Comparison of ENCODE assay signal across 25 mouse cellular contexts in the genomic region with DNA sequence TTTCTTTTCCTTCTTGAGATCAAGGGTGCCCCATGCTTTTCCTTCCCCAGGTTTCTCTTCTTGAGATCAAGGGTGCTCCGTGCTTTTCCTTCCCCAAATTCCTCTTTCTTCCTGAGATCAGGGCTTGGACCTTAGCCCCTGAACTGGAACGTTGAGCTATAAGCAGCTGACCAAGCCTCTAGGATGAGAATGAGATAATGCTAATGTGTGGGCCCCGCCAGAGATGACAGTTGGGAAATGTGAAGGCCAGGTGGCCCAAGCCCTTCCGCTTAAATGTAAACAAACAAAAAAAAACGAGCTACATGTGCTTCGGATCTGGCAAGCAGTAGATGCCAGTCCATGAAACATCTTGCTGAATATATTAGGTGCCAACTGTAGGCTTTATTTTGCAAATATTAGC.
DNase-seq lines count a peak whose midpoint lies in the region; ATAC-seq and TF ChIP-seq lines count a peak whose summit lies in the region.
"Had no signal": no experiment of that assay in that cellular context is flagged by ENCODE, and none has a peak within 500 bp of the region (broad histone marks: within the 10 kb centered on the region; RNA-seq: fewer than 3 reads in every experiment).

No protein-coding gene starts in this region.

- peaks cover 3% of the 10 kb centered on the region; the same call in 1 of the 2 replicates for H3K4me1 ChIP-seq in cerebellum, adult 2 months (ENCODE audit: control insufficient read depth, insufficient read depth, low read length)
- H3K4me1 ChIP-seq: embryonic facial prominence, embryonic 12.5 days; embryonic facial prominence, embryonic 15.5 days; heart, embryonic 13.5 days; kidney, embryonic 15.5 days had no signal

- no peak for DNase-seq in cerebellum, adult 8-10 months
- peak; percentile 37 to 48 for DNase-seq in cerebellum, adult 18-20 months
- no peak for DNase-seq in cerebellum, postnatal 14 days
- DNase-seq in cerebellum, adult 2 months, result peak; percentile 43 to 61
- peak; percentile 54 to 55 for DNase-seq in cerebellum, postnatal 25 days
- no peak for DNase-seq in kidney, adult 18-20 months
- no peak for DNase-seq in adrenal gland, adult 2 months
- DNase-seq: adrenal gland, postnatal 14 days; forebrain, postnatal 0 days; gastrocnemius, adult 2 months; gastrocnemius, postnatal 14 days; heart, adult 18-20 months; heart, postnatal 14 days; heart, postnatal 4 days; kidney, adult 2 months had no signal

- no peak overlapping the region for H3K27ac ChIP-seq in cerebellum, adult 2 months (ENCODE audit: insufficient read depth, low read length)
- H3K27ac ChIP-seq: embryonic facial prominence, embryonic 12.5 days; embryonic facial prominence, embryonic 15.5 days; gastrocnemius, adult 2 months; heart, embryonic 13.5 days; hindbrain, embryonic 14.5 days; hindbrain, postnatal 0 days; kidney, embryonic 15.5 days had no signal

- no peak for TF ChIP-seq POLR2A in cerebellum, adult 2 months (IDR thresholded peaks at IDR 0.05; ENCODE audit: borderline replicate concordance, insufficient read depth, low read length)

- H3K27me3 ChIP-seq in cerebellum, adult 2 months (ENCODE audit: control insufficient read depth, insufficient read depth, low read length), result no peaks in the 10 kb centered on the region
- H3K27me3 ChIP-seq: embryonic facial prominence, embryonic 12.5 days; embryonic facial prominence, embryonic 15.5 days; heart, embryonic 13.5 days; kidney, embryonic 15.5 days had no signal

- WGBS in cerebellum, adult 2 months, result 22% methylated on average over 6 of the region's 6 CpGs

- no peak for TF ChIP-seq CTCF in cerebellum, adult 2 months (IDR thresholded peaks at IDR 0.05; ENCODE audit: borderline replicate concordance, insufficient read depth, low read depth, low read length)

- H3K4me3 ChIP-seq in cerebellum, adult 2 months (replicated peaks; ENCODE audit: insufficient read depth, low read depth, low read length), result no peak overlapping the region
- H3K4me3 ChIP-seq: embryonic facial prominence, embryonic 12.5 days; embryonic facial prominence, embryonic 15.5 days; gastrocnemius, adult 2 months; heart, embryonic 13.5 days; kidney, embryonic 15.5 days had no signal

- peak; percentile 74 for ATAC-seq in cerebellum, adult (ENCODE audit: insufficient number of reproducible peaks, low FRiP score, low TSS enrichment)
- ATAC-seq: forebrain, embryonic 14.5 days; forebrain, postnatal 0 days; hindbrain, postnatal 0 days; inflammation-experienced regulatory T-cells, adult 6 months; intestine, embryonic 16.5 days had no signal

Comparison
In these comparisons a context has a peak if more than half of its experiments do, and no peak if none do; other contexts are left out.
1. DNase-seq: peak in cerebellum, adult 18-20 months (2 of 2), cerebellum, adult 2 months (2 of 2) and cerebellum, postnatal 25 days (2 of 2); none in cerebellum, adult 8-10 months (single experiment), cerebellum, postnatal 14 days (0 of 2), kidney, adult 18-20 months (single experiment) and adrenal gland, adult 2 months (single experiment).